Mouse (Mus musculus) ES-Bruce4 (cell line): ENCODE data around the gene Sh3bp4. TPM values are rescaled to one million over a fixed set of nuclear protein-coding genes. Genes with fewer than 3 reads are reported as not detected.

Experiments
- H3K27ac ChIP-seq: 2 replicates; pipeline ENCODE4 v1.5.1; 2012; ENCODE audit warnings: low read length, inconsistent platforms; ENCODE audit not compliant: insufficient read depth
- H3K27me3 ChIP-seq: 2 replicates; pipeline ENCODE4 v1.6.1; 2012; ENCODE audit warnings: mild to moderate bottlenecking, low read length, inconsistent platforms; ENCODE audit not compliant: control insufficient read depth, poor library complexity, insufficient read depth, severe bottlenecking
- H3K36me3 ChIP-seq: 2 replicates; pipeline ENCODE4 v1.6.1; 2012; ENCODE audit warnings: inconsistent platforms, mild to moderate bottlenecking, low read length, moderate library complexity; ENCODE audit not compliant: control insufficient read depth, poor library complexity, insufficient read depth, severe bottlenecking
- H3K4me1 ChIP-seq: one replicate; pipeline ENCODE4 v1.8.1; 2011; ENCODE audit warnings: low read length; ENCODE audit not compliant: control insufficient read depth, insufficient read depth
- H3K4me3 ChIP-seq: 2 replicates; pipeline ENCODE4 v1.5.1; 2011; ENCODE audit warnings: low read depth, mild to moderate bottlenecking, low read length
- H3K9ac ChIP-seq: 2 replicates; pipeline ENCODE4 v1.6.1; 2012; ENCODE audit warnings: low read depth, mild to moderate bottlenecking, inconsistent platforms; ENCODE audit not compliant: poor library complexity, severe bottlenecking
- H3K9me3 ChIP-seq: replicated peaks from 2 replicates; pipeline ENCODE4 v1.6.1; 2012; ENCODE audit warnings: mild to moderate bottlenecking, low read length, inconsistent platforms; ENCODE audit not compliant: control insufficient read depth, poor library complexity, insufficient read depth, severe bottlenecking
- CTCF ChIP-seq: IDR thresholded peaks from one replicate; pipeline ENCODE4 v1.8.1; 2011; ENCODE audit warnings: low read depth, low read length
- EP300 ChIP-seq: IDR thresholded peaks from 2 replicates; pipeline ENCODE4 v1.6.1; 2011; ENCODE audit warnings: low read depth, low read length; ENCODE audit not compliant: insufficient read depth
- POLR2A ChIP-seq: IDR thresholded peaks from one replicate; pipeline ENCODE4 v1.8.1; 2011; ENCODE audit warnings: low read length; ENCODE audit not compliant: insufficient read depth
- polyA plus RNA-seq: library from polyadenylated mRNA; stranded (reverse); fragments of >200 nt; gene quantifications from 2 replicates; pipeline ENCODE4 v1.2.4, GENCODE M21; 2011; ENCODE audit warnings: low read depth; ENCODE audit not compliant: missing spikeins, insufficient read depth, insufficient read length

Gene Sh3bp4
- polyA plus RNA-seq, 1 experiment, result 32.1 TPM

GRCm38 (mm10) chr1:89078730-89079129 lies 8.5 kb downstream of the Sh3bp4 start:
- Histone ChIP-seq H3K27ac (peak overlapping the region; percentile 41; the same call in 1 of the 2 replicates), H3K27me3 (no peaks in the 10 kb centered on the region)

GRCm38 (mm10) chr1:89079239-89079638 lies 9.0 kb downstream of the Sh3bp4 start:
- Histone ChIP-seq H3K36me3 (no peaks in the 10 kb centered on the region), H3K4me1 (peaks cover 10% of the 10 kb centered on the region), H3K27me3 (no peaks in the 10 kb centered on the region), H3K4me3 (no peak overlapping the region), H3K9me3 (no peaks in the 10 kb centered on the region), H3K27ac (peak overlapping the region; percentile 59; the same call in 1 of the 2 replicates), H3K9ac (no peak overlapping the region)
- TF ChIP-seq POLR2A (no peak), EP300 (no peak), CTCF (no peak)

More at GRCm38 (mm10) chr1:89078730-89079129, 8.5 kb downstream of the Sh3bp4 start:
- no peak overlapping the region for H3K9ac ChIP-seq
- H3K4me1 ChIP-seq, result peaks cover 10% of the 10 kb centered on the region
- H3K4me3 ChIP-seq, result no peak overlapping the region
- H3K36me3 ChIP-seq, result no peaks in the 10 kb centered on the region
- no peaks in the 10 kb centered on the region for H3K9me3 ChIP-seq
- TF ChIP-seq EP300, result no peak
- no peak for TF ChIP-seq CTCF
- TF ChIP-seq POLR2A, result no peak

- H3K4me1 ChIP-seq, result peaks cover 10% of the 10 kb centered on the region
- H3K4me3 ChIP-seq, result no peak overlapping the region
- H3K9ac ChIP-seq, result no peak overlapping the region
- TF ChIP-seq EP300 (no peak), POLR2A (no peak), CTCF (no peak)
- no peaks in the 10 kb centered on the region for H3K27me3 ChIP-seq
- H3K27ac ChIP-seq, result no peak overlapping the region
- H3K9me3 ChIP-seq, result no peaks in the 10 kb centered on the region
- H3K36me3 ChIP-seq, result no peaks in the 10 kb centered on the region
These were observed 10.2 kb downstream of the Sh3bp4 start for GRCm38 (mm10) chr1:89080371-89080770.

- no peak for TF ChIP-seq EP300
- no peak for TF ChIP-seq CTCF
- no peak for TF ChIP-seq POLR2A
- H3K36me3 ChIP-seq, result no peaks in the 10 kb centered on the region
These were observed 10.6 kb downstream of the Sh3bp4 start for GRCm38 (mm10) chr1:89080795-89081194.

GRCm38 (mm10) chr1:89081371-89081770 lies 11.2 kb downstream of the Sh3bp4 start:
- Histone ChIP-seq H3K4me3 (no peak overlapping the region), H3K4me1 (peaks cover 12% of the 10 kb centered on the region), H3K27me3 (no peaks in the 10 kb centered on the region), H3K36me3 (no peaks in the 10 kb centered on the region), H3K27ac (no peak overlapping the region), H3K9me3 (no peaks in the 10 kb centered on the region), H3K9ac (no peak overlapping the region)
- TF ChIP-seq EP300, result no peak
- no peak for TF ChIP-seq POLR2A
- no peak for TF ChIP-seq CTCF

More at GRCm38 (mm10) chr1:89080795-89081194, 10.6 kb downstream of the Sh3bp4 start:
- Histone ChIP-seq H3K9ac (no peak overlapping the region), H3K4me3 (no peak overlapping the region), H3K9me3 (no peaks in the 10 kb centered on the region), H3K4me1 (peaks cover 10% of the 10 kb centered on the region), H3K27me3 (no peaks in the 10 kb centered on the region), H3K27ac (no peak overlapping the region)

GRCm38 (mm10) chr1:89082171-89082882 lies 12.1 kb downstream of the Sh3bp4 start:
- TF ChIP-seq CTCF (no peak), POLR2A (no peak), EP300 (no peak)
- no peak overlapping the region for H3K9ac ChIP-seq
- H3K4me3 ChIP-seq, result no peak overlapping the region
- H3K36me3 ChIP-seq, result no peaks in the 10 kb centered on the region
- no peaks in the 10 kb centered on the region for H3K27me3 ChIP-seq
- H3K4me1 ChIP-seq, result peaks cover 9% of the 10 kb centered on the region
- no peaks in the 10 kb centered on the region for H3K9me3 ChIP-seq
- H3K27ac ChIP-seq, result no peak overlapping the region
